Mouse (Mus musculus) left cerebral cortex, postnatal 10 days (tissue): ENCODE data around the gene Eif3a. TPM values are rescaled to one million over a fixed set of nuclear protein-coding genes. Genes with fewer than 3 reads are reported as not detected.

ENCODE experiments used
- DNase-seq, 2 experiments: peaks; one replicate each; pipeline ENCODE4 v3.0.0; 2021 to 2022; ENCODE audit warnings: low spot score in 2 of 2, mixed read lengths in 1 of 2; ENCODE audit errors: extremely low spot score in 1 of 2
- intact Hi-C: fragments of 180-260 bp; cut with DNase I; formaldehyde crosslinking; loops from one replicate; pipeline ENCODE4 v1.15.1; 2025
- total RNA-seq, 2 experiments: library from RNA; stranded (reverse); gene quantifications; 2 replicates each; pipeline ENCODE4 v1.2.3; 2021

The Eif3a gene
- total RNA-seq, result 100 to 1,000 TPM; 122 to 123 TPM

GRCm38 (mm10) chr19:60790551-60791161 is at the start of gene Eif3a:
TSS of gene Eif3a (minus strand) at chr19:60790658.
- intact Hi-C loops, result no loop called here
- peak; percentile 91 to 97 for DNase-seq

GRCm38 (mm10) chr19:60837747-60838146 is 47.3 kb upstream of the Eif3a start:
- DNase-seq, result peak in 1 of 2 experiments; percentile 68

GRCm38 (mm10) chr19:60818677-60819076 is 28.2 kb upstream of the Eif3a start:
- no peak for DNase-seq
- intact Hi-C loops, result no loop called here

More at GRCm38 (mm10) chr19:60837747-60838146, 47.3 kb upstream of the Eif3a start:
- intact Hi-C loops, result no loop called here

- no peak for DNase-seq
- intact Hi-C loops, result no loop called here
Measured at GRCm38 (mm10) chr19:60813133-60813532, 22.7 kb upstream of the Eif3a start.

- intact Hi-C loops, result no loop called here
- no peak for DNase-seq
Measured at GRCm38 (mm10) chr19:60812036-60812389, 21.6 kb upstream of the Eif3a start.

DNA sequence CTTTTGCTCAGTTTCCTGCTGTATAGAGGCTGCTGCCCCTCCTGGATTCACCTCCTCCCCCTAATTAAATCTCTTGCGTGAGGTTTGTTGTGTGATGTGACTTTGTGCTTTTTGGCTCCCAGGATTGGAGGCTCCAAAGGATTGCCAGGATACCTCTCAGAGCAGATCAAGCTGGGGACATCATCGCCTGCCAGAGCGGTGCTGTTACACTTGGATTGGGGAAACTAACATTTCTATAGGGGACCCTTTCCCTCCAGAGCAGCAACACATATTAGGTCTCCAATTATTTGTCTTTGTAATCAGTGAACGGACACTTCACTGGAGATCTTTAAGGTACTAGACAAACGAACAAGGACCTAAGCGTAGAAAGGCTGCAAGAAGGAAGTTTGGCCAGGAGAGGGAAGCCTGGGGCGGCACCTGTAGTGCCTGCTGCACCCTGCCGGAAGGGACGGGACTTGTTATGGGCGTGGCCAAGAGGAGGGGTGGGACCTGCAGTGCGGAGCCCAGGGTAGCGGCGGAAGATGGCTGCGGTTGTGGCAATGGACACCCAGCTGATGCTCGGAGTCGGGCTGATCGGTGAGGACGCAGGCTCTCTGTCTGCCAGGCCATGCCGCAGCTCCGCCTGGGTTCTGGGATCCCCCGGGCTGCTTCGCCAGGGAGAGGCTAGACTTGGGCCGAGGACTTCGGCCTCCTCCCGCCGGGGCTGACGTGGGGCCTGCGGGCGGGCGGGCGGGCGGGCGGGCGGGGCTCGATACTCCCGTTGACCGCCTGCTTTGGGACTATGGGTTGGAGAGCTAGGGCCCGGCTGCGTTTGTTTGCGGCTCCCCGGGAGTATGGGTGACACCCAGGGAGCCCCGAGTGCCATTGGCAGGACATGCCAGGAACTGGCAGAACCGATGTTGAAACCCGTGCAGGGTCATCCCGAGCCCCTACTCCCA is 20.9 kb upstream of the Eif3a start, which contains the start of gene Fam45a:
Fam45a (plus strand) TSS at position 488 of the 938 bp plus-strand sequence.
- intact Hi-C loops, result no loop called here
- peak; percentile 88 to 96 for DNase-seq

DNA sequence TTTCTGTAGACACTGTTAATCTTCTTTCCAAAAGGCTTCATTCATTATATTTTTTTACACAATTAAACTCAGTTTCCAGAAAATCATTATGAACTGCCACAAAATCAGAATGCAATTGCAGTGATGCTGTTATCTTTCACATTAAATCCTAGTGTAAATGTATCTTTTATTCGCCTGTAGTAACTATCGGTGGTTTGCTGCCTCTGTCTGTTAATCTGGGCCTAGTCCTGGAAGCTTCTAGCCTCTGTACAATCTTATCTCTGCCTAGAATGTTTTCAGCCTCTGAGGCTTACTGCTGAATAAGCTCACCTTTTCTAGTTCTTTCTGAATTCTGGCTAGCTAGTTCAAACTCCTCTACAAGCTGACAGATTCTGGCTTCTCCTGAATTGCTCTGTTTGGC is 19.5 kb upstream of the Eif3a start:
- intact Hi-C loops, result no loop called here
- DNase-seq, result no peak

GRCm38 (mm10) chr19:60804903-60805302 is 14.4 kb upstream of the Eif3a start:
- intact Hi-C loops, result no loop called here
- no peak for DNase-seq

DNA sequence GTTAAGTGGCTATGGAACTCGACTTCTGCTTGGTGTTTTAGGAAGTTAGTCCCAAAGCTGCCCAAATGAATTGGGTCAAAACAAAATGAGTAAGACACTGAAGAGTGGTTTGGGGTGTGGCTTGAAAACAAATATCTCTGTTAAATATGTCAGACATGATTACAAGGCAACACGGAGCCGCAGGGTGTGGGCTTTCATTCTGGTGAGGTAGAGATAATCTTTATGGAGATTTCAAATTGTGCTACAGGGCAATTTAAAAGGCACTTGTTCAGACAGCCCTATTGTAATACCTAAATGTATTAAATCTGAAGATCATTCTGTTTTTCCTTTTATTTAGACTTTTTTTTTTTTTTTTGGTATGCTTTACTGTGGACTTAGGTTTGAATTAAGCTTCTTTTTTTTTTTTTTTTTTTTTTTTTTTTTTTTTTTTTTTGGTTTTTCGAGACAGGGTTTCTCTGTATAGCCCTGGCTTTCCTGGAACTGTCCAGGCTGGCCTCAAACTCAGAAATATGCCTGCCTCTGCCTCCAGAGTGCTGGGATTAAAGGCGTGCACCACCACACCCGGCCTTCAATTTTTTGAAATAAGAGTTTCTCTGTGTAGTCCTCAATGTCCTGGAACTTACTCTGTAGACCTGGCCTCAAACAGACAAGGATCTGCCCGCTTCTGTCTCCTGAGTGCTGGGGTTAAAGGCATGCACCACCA is 9.6 kb upstream of the Eif3a start:
- intact Hi-C loops, result no loop called here
- DNase-seq, result no peak

GRCm38 (mm10) chr19:60797415-60797814 is 7.0 kb upstream of the Eif3a start:
- intact Hi-C loops, result no loop called here

DNA sequence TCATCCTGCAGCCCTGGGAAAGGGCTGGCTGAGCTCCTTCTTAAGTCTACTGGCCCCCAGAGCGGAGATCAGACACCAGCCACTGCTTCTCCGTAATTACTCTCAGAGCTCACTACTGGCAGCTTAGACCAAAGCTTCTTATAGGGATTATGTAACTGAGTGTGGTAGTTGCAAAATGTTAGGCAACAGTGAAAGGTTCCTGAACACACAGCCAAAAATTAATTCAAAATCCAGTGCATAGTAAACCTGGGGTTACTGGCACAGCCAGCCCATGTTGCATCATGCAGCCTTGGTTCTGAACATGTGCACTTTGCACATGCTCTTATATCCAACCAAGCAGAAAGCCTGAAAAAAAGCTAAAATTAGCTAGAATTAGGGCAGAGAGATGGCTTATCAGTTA is 4.8 kb upstream of the Eif3a start:
- intact Hi-C loops, result no loop called here
- DNase-seq, result no peak

More at GRCm38 (mm10) chr19:60797415-60797814, 7.0 kb upstream of the Eif3a start:
- no peak for DNase-seq

DNA sequence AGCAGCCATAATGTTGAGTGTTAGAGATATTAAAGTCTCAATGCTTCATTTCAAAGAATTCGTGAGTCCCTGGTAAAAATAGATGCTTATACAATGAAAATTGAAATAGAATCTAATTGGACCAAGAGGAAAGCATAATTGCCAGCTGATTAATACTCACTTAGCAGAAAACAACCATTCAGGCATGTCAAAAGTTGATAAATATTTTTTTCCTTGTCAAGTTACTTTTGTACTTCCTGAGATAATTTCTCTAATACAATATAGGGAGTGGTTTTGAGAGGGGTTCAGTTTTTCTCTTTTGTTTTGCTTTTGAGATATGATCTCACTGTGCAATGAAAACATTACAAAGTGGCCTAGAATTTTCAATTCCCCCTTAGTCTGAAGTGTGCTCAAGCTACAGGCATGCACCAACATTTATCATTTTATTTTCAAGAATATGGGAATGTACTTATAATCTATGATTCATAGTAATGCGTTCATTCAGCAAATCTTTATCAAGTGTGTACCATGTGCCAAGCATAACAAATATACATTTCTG is 2.8 kb upstream of the Eif3a start:
- DNase-seq, result no peak
- intact Hi-C loops, result no loop called here

DNA sequence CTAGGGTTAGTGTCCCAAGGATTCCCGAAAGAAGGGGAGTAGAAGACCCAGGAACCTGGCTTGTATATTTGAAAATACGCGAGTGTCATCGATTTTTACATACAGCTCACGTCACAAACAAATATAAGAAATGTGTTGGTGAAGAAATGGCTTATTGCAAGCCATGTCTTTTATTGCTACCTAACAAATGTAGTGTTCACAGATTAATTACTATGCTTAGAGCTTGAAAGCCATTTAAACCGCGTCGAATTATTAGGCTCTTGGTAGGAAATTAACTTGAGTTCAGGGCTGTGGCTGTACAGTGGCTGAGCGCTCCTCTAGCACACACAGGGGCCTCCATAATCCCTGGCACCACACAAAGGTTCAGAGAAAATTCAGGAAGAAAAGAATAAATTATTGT is 706 bp upstream of the Eif3a start:
- DNase-seq, result no peak
- intact Hi-C loops, result no loop called here

DNA sequence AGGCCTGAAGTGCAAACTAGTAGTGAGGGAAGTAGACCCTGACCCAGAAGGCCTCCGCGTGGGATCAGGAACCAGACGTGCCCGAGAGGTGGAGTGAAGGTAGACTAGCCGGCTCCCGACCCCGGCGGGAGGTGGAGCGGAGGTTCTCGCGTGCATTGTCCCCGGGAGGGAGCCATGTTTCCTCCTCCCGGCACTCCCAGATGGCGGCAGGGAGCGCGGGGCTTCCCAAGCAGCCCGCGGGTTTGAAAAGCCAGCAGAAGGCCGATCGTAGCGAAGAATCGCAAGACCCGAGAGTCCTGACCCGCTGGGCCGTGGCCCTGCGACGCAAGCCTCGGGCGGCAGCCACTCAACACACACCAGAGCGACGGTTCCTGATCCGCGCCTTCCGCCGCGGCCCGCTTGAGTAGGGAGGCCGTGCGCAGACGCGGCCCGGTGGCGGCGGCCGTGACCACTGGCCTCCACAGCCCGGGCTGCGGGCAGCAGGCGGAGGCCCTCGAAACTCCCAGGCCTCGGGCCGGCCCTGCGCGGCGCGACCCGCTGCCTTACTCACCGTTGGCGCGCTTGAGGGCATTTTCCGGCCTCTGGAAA is 445 bp downstream of the Eif3a start:
- intact Hi-C loops, result no loop called here

DNA sequence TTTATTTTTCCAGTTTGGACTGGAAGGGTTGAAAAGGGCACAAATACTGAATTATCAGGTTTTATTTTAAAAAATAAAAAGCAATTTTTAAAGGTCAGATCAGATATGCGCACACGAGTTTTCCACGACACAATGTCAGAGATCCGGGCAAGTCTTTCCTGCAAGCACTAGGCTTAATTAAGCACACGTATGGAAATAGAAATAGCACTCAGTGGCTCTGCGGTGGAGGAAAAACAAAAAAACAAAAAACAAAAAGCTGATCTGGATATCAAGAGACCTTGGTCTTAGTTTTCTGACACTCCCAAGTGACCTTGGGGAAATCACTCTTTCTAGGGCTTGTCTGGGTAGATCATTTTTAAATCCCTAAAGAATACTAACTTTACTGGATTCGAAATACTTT is 1.0 kb downstream of the Eif3a start:
- DNase-seq, result no peak
- intact Hi-C loops, result no loop called here

More for the DNA sequence above, 445 bp downstream of the Eif3a start:
- peak; percentile 30 to 85 for DNase-seq

- no peak for DNase-seq
- intact Hi-C loops, result no loop called here
Measured at GRCm38 (mm10) chr19:60788214-60788960, 2.1 kb downstream of the Eif3a start.

DNA sequence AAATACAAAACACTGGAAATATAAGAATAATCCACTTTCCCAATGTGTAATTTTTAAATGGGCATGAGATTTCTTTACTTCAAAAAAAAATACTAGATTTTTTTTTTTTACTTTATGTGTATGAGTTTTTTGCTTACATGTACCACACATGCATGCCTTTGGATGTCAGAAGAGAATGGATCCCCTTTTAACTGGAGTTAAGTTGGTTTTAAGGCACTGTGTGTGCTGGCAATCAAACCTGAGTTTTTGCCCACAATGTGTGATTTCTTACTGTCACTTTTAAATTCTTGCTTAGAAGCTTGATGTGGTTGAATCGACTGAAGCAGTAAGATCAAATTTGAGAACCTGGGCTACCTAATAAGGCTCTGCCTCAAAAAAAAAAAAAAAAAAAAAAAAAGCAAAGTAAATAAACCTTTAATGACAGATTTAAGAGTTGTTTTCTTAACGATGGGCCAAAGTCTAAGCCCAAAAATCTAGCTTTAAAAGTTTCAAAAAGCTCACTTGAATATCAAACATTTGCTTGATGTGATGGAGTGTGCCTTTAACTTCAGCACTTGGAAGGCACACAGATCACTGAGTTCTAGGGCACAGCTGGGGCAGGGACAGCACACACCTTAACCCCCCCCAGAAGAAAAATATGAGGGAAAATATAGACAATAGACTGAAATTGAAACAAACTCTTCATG is 2.9 kb downstream of the Eif3a start:
- DNase-seq, result no peak
- intact Hi-C loops, result no loop called here

DNA sequence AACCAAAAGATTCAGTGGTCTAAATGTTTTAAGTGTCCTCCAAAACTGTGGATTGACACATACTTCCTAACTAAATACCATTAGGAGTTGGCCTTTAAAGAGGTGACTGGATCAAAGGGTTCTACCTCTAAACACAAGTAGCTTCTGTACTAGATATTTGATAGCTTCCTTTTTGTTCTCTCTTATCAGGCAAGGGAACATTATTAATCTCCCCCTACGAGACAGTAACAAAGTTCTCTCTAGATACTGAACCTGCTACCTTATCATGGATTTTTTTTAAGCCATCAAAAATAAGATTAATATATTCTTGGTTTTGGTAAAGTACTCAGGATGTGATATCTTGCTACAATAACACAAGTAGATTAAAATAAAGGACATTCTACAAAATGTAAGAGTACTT is 5.7 kb downstream of the Eif3a start:
- intact Hi-C loops, result no loop called here
- DNase-seq, result no peak
